ENCODE assay signal across 9 mouse cellular contexts in the genomic region with DNA sequence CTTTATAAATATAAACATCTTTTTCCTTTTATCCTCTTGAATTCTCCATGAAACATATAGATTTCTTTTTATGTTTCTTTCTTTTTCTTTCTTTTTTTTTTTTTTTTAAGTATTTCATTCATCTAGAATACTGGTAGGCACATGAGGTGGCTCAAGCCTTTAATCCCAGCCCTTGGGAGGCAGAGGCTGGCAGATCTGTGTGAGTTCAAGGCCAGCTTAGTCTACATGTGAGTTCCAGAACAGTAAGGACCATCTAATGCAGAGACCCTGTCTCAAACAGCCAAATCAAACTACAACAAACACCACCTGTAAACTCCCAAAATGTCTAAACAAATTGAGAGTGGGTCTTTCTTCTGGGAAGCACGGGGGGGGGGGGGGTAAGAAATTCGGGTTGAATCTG. TPM values are rescaled to one million over a fixed set of nuclear protein-coding genes. Genes with fewer than 3 reads are reported as not detected.
DNase-seq lines count a peak whose midpoint lies in the region; ATAC-seq lines count a peak whose summit lies in the region.
"Had no signal": no experiment of that assay in that cellular context is flagged by ENCODE, and none has a peak within 500 bp of the region (broad histone marks: within the 10 kb centered on the region; RNA-seq: fewer than 3 reads in every experiment).

No protein-coding gene starts in this region.

- no peaks in the 10 kb centered on the region for H3K9me3 ChIP-seq in heart, embryonic 11.5 days (replicated peaks; ENCODE audit: control insufficient read depth, low read length)
- H3K9me3 ChIP-seq in megakaryocyte, embryonic 14.5 days: no peaks in the 10 kb centered on the region
- H3K9me3 ChIP-seq in intestine, embryonic 15.5 days: no peaks in the 10 kb centered on the region
- no peaks in the 10 kb centered on the region for H3K9me3 ChIP-seq in neural tube, embryonic 13.5 days

- DNase-seq in heart, postnatal 4 days: no peak
- no peak for DNase-seq in gastrocnemius, postnatal 4 days (ENCODE audit: low spot score in 2 of 2)
- no peak for DNase-seq in frontal cortex, postnatal 25 days (ENCODE audit: low spot score in 2 of 2)
- DNase-seq: cerebellum, adult 2 months had no signal

- H3K4me2 ChIP-seq in heart, embryonic 11.5 days: peak overlapping the region; percentile 80
- H3K4me2 ChIP-seq in intestine, embryonic 15.5 days (replicated peaks): peak overlapping the region; percentile 83
- H3K4me2 ChIP-seq in neural tube, embryonic 13.5 days: peak overlapping the region; percentile 71; the same call in 1 of the 2 replicates

- H3K9ac ChIP-seq in heart, embryonic 11.5 days (ENCODE audit: low read depth, low read length): no peak overlapping the region
- H3K9ac ChIP-seq in intestine, embryonic 15.5 days: no peak overlapping the region
- no peak overlapping the region for H3K9ac ChIP-seq in neural tube, embryonic 13.5 days

- H3K4me3 ChIP-seq in heart, embryonic 11.5 days (ENCODE audit: low read depth, low read length): peak overlapping the region; percentile 82
- peak overlapping the region; percentile 69 for H3K4me3 ChIP-seq in megakaryocyte, embryonic 14.5 days (replicated peaks)
- H3K4me3 ChIP-seq in intestine, embryonic 15.5 days (replicated peaks): no peak overlapping the region
- no peak overlapping the region for H3K4me3 ChIP-seq in neural tube, embryonic 13.5 days

- 16% methylated on average over 2 of the region's 2 CpGs for WGBS in heart, embryonic 11.5 days (ENCODE audit: insufficient replicate concordance)
- 10% methylated on average over 1 of the region's 2 CpGs for WGBS in intestine, embryonic 15.5 days
- WGBS in neural tube, embryonic 13.5 days: 0% methylated on average over 2 of the region's 2 CpGs

- H3K36me3 ChIP-seq in heart, embryonic 11.5 days (ENCODE audit: control insufficient read depth, insufficient read depth, low read length): no peaks in the 10 kb centered on the region
- H3K36me3 ChIP-seq in megakaryocyte, embryonic 14.5 days (replicated peaks; ENCODE audit: low read length): no peaks in the 10 kb centered on the region
- H3K36me3 ChIP-seq in intestine, embryonic 15.5 days: no peaks in the 10 kb centered on the region
- no peaks in the 10 kb centered on the region for H3K36me3 ChIP-seq in neural tube, embryonic 13.5 days

- H3K27ac ChIP-seq in heart, embryonic 11.5 days (ENCODE audit: low read depth, low read length): no peak overlapping the region
- no peak overlapping the region for H3K27ac ChIP-seq in intestine, embryonic 15.5 days
- H3K27ac ChIP-seq in neural tube, embryonic 13.5 days (replicated peaks): no peak overlapping the region

- ATAC-seq in heart, embryonic 11.5 days (replicated peaks; ENCODE audit: insufficient number of reproducible peaks, low FRiP score, low TSS enrichment): no peak
- no peak for ATAC-seq in megakaryocyte, adult 5-6 weeks (ENCODE audit: poor library complexity, severe bottlenecking)
- no peak for ATAC-seq in intestine, embryonic 15.5 days
- ATAC-seq in neural tube, embryonic 13.5 days (ENCODE audit: low read depth): no peak

- no peaks in the 10 kb centered on the region for H3K27me3 ChIP-seq in heart, embryonic 11.5 days (ENCODE audit: control insufficient read depth, insufficient read depth, low read length)
- no peaks in the 10 kb centered on the region for H3K27me3 ChIP-seq in megakaryocyte, embryonic 14.5 days (replicated peaks)
- H3K27me3 ChIP-seq in intestine, embryonic 15.5 days (replicated peaks): no peaks in the 10 kb centered on the region
- H3K27me3 ChIP-seq in neural tube, embryonic 13.5 days: no peaks in the 10 kb centered on the region

- peaks cover 15% of the 10 kb centered on the region for H3K4me1 ChIP-seq in heart, embryonic 11.5 days (ENCODE audit: control insufficient read depth, insufficient read depth, low read length)
- H3K4me1 ChIP-seq in megakaryocyte, embryonic 14.5 days: peaks cover 22% of the 10 kb centered on the region
- H3K4me1 ChIP-seq in intestine, embryonic 15.5 days (replicated peaks): peaks cover 12% of the 10 kb centered on the region
- peaks cover 34% of the 10 kb centered on the region for H3K4me1 ChIP-seq in neural tube, embryonic 13.5 days (replicated peaks)

RNA-seq across cellular contexts. Expression of gene Zbtb18, which starts 1.7 kb away (rescaled TPM):
- polyA plus RNA-seq in heart, embryonic 11.5 days (2014; fragmentation: Nextera tagmentation; extraction: Ambion mirVana): 3.0 and 3.2 TPM in 2 replicates
- total RNA-seq in heart, postnatal 4 days (2021): 10 to 100 TPM; 44.2 to 49.7 TPM
- polyA plus RNA-seq in megakaryocyte, embryonic 14.5 days (2012; ENCODE audit: insufficient read depth, low replicate concordance): 1.2 and 3.1 TPM in 2 replicates
- 45.0 and 48.4 TPM in 2 replicates for total RNA-seq in megakaryocyte, adult 5-6 weeks (2015)
- total RNA-seq in megakaryocyte, adult 5-6 weeks (2017): 47.9 and 73.7 TPM in 2 replicates
- 2.0 and 2.2 TPM in 2 replicates for polyA plus RNA-seq in intestine, embryonic 15.5 days (2015; fragmentation: Nextera tagmentation; extraction: Ambion mirVana)
- 5.9 and 8.3 TPM in 2 replicates for polyA plus RNA-seq in neural tube, embryonic 13.5 days (2015; fragmentation: Nextera tagmentation; extraction: Ambion mirVana)
- 100 to 1,000 TPM in 1 of 2 experiments, 10 to 100 TPM in 1; 97.8 to 101 TPM for total RNA-seq in gastrocnemius, postnatal 4 days (2021)

Comparison
In these comparisons a context has a peak if more than half of its experiments do, and no peak if none do; other contexts are left out.
1. H3K4me3 ChIP-seq: peak in heart, embryonic 11.5 days (single experiment) and megakaryocyte, embryonic 14.5 days (single experiment); none in intestine, embryonic 15.5 days (single experiment) and neural tube, embryonic 13.5 days (single experiment).
2. Peak in every context shown above with its lines, with median percentiles within 50 percentile points of each other: H3K4me2 ChIP-seq.